Mouse (Mus musculus) c-Kit-negative CD71-positive TER-119-positive erythroid progenitor cells, embryonic 14.5 days (primary cell): ENCODE measurements around the gene Slain2.
"Not testable (repeated sequence)": the region's sequence is repeated elsewhere in the genome, so short reads cannot be mapped to it uniquely, and the experiment has no call there.

Source experiments
- DNase-seq: peaks from one replicate; pipeline ENCODE4 v3.0.0-alpha.2; 2013; ENCODE audit warnings: low read depth, low spot score

Slain2 gene

DNA sequence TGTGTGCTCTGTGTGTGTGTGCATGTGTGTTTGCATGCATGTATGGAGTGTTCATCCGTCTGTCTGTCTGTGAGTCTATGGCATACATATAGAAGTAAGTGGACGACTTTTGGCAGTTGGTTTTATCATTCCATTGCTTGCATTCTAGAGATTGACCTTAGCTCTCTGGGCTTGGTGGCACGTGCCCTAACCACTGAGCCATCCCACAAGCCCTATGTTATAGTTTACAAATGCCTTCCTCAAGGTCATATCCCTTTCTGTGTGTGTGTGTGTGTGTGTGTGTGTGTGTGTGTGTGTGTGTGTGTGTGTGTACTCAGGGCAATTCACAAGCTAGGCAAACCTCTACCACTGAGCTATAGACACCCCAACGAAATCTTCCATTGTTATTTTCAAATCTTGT is 12.2 kb upstream of the Slain2 start:
- DNase-seq: no peak

DNA sequence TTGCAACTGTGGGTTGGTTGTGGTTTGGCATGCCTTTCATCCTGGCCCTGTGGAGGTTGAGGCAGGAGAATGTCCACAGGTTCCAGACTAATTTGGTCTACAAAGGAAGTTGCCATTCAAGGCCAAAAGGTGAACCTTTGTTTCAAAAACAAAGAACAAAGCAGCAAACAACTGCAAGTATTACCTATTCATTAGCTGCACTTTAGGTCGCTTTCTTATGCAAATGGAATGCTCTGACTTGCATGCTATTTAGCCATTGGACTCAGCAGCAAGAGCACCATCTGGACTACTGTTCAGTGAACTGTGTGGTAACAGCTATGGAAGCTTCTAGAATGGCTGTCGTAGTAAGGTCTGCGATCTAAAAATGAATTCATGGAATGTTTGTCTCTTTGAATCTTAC is 11.8 kb upstream of the Slain2 start:
- no peak for DNase-seq

DNA sequence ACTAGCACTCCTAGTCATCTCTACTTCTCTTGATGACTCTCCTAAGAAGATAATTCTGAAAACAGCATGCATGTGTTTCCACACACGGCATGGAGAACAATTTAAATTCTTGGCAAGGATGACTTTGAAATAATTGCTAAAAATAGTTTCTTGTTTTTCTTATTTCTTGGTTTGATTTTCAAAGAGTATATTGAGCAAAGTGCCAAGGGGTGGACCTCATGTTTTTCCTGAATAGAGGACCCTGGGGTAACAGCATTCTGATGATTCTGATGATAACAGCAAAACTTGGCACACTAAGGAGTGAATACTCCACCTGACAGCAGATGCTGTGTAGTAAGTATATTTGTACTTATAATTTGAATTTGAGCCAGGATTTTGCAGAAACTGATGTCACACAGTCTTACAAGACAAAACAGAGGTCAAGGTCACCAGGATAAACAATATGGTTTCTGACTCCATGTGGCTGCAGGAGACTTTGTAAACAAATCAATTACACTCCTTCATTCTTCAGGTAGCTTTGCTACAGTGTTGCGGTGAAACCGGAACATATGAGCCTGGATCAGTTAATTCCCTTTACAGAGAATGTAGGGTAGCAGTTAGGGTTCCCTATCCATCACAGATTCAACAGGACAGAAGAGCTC is 11.1 kb upstream of the Slain2 start:
- DNase-seq: no peak

DNA sequence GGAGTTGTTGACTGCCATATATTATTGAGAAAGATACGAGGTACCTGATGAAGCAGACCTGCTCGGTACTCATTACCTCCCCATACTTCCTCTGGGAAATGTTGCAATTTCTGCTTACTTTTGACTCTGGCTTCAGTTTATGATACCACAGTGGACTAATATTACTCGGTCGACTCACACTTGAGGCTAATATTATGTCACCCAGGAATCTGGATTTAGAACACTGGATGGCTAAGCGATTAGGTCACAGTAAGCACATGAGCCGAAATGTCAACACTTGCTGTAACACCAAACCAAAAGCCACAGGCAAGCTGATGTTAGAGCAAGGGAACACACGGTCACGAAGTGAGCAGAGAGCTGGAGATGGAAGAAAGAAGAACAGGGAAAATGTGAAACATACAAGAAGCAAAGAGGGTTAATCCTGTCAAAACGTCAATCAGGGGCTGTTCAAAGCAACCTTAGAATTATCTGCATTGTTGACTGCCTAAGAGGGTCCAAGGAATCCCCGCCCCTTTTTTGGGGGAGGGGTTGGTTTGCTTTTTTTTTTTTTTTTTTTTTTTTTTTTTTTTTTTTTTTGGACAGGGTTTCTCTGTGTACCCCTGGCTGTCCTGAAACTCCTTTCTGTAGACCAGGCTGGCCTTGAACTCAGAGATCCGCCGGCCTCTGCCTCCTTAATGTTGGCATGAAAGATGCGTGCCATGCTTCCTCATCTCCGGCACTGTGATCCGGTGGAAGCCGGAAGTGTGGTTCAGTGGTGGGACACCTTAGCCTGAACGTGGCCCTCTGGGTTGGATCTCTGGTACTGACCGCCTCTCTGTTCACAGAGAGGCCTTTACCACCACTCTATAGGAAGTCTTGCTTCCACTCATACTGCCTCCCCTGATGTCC is 9.0 kb upstream of the Slain2 start:
- DNase-seq: no peak

DNA sequence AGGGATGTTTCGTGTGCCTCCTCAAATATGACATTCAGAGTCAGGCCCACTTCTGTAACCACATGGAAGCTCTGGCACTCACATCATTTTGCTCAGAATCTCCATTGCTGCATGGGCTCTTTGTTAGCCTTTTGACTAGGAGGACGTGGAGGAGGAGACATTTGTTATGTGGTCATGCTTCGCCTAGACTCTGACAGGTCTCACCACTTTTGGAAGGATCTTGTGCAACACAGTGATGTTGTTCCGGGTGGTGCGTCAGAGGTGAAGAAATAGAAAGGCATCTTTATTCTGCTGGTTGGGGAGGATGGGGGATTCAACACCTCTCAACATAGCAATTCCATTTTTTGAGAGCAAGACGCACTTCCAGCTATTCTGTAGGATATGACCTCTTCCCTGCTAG is 6.7 kb upstream of the Slain2 start:
- no peak for DNase-seq

DNA sequence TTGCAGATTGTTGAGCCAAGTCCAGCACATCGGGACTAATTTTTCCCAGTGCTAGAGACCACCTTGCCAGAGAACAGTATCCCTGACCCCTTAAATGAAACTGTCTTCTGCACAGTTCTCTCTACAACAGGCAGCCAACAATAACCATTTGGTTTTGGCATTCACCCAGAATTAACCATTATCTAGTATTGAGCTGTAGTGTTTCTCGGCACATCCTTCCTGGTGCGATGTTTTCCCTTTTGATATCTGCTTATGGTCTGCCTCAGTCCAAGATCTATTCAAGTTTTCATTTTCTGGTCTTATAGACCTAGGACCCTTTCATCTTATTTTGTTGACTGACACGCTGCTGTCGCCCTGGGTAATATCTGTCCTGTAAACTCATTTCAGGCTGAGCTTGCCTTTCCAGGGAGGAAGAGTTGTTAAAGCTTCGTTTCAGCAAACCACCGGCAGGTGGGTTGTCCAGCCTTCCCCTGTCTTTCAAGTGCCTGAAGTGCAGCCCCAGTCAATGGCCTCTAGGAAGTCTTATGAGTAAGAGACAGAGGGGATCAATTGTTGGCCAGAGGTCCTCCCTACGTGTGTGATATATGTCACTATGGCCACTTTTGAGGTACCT is 5.7 kb upstream of the Slain2 start:
- DNase-seq: no peak

DNA sequence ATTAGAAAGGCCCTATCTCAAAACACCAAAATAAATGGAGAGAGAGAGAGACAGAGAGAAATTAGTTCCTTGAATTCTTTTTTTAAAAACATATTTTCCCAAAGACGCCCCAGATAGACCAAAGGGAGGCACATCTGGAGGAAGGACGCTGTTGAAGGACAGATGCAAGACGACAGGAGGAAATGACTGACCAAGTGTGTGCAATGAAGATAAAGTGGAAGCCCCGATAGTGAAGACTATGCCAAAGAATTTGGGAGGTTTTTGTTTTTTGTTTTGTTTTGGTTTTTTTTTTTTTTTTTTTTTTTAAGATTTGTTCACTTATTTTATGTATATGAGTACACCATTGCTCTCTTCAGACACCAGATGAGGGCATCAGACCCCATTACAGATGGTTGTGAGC is 4.7 kb upstream of the Slain2 start:
- DNase-seq: no peak

DNA sequence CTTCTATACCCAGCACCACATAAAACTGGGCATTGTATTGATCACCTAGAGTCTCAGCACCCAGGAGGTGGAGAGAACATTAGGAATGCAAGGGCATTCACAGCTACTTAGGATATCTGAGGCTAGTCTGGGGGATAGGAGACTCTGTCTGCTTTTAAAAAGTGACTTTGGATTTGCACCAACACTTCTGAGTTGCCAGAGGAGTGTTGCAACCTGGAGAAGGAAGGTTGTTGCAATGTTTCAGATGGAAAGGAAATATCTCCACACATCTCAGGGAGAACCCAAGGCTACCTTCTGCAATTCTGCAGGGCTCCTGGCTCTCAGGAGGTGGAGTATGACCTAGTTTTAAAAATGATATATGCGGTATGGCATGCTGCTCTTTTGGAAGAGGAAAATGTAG is 3.7 kb upstream of the Slain2 start:
- DNase-seq: no peak

DNA sequence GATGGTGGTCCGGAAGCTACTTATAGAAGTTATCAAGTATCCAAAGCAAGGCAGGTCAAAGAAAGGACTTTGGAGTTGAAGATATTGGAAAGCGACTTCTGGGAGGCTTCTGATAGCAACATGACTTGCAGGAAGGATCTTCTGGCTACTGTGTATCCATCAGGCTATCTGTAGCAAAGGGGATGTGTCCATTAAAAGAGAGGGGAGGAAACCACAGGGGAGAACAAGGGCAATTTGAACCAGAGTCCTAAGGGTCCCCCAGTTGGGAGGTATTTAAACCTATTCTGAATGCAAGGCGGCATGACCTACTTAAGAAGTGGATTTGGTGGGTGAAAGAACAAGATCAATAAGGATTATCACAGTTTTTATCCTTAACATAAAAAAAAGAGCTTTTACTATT is 2.8 kb upstream of the Slain2 start:
- DNase-seq: no peak

DNA sequence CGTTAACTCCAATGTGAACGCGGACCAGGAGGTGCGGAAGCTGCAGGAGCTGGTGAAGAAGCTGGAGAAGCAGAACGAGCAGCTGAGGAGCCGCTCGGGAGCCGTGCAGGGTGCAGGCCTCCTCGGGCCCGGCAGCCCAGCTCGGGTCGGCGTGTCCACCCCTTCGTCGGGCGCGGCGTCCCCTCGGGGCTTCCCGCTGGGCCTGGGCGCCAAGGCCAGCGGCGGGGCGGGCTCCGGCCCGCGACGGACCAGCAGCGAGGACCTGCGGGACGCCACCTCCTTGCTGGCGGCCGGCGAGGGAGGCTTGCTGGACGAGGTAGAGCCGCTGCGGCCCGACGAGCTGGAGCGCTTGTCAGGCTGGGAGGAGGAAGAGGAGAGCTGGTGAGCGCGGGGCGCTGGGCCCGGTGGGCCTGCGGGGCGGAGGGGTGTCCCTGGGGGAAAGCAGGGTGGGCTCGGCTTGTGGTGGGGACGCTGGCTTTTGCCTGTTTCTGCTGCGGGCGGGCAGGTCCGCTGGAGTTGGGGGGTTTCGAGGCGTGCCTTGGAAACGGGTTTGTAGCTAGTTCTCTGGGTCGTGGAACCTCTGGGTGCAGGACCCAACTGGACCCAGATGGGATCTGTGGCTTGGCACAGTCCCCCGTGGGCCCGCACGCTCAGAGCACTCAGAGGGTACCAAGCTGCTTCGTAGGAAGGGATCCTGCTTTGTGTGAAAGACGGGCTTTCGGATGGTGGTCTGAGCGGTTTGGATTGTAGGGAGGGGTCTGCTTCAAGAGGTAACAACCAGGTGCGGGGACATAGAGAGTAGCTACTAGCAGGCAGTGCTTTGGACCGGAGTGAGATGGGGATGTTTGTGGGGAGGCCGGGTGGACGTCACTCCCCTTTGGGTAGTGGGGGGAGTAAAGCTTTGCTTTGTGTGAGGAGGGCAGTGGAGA is 793 bp downstream of the Slain2 start:
- DNase-seq: no peak

DNA sequence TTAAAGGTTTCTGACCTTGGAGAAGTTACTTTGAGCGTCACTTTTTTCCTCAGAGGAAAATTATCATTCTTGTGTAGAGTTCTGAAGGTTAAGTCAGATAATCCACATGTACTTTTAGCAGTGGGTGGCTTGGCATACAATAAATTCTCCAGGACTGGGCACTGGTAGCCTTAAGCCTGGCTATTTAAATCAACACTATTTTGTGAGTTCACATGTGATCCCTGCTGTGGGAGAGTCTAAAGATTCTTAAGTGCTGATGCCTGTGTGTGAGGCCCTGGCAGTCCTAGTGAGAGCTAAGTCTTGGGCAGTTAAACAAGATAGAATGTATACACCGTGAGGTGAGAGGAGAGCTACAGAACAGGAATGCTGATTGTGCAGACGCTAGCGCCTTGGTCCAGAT is 1.9 kb downstream of the Slain2 start:
- DNase-seq: no peak

DNA sequence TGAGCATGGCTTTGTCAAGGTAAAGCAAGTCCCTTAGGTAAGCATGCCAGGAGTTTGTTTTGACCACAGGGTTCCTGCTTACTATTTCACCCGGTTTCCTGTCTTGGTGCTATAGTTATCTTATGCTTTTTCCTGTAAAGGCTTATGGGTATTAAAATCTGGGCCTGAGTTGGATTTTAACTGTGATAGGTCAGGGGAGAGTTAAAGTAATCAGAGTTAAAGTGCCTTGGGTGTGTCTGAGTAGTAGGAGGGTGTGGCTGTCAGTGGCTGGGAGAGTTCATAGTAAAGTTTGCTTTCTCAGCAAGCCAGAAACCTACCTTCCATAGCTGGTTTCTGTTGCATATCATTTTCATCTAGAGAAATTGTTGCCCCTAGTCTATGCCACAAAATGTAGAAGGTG is 2.7 kb downstream of the Slain2 start:
- DNase-seq: no peak

DNA sequence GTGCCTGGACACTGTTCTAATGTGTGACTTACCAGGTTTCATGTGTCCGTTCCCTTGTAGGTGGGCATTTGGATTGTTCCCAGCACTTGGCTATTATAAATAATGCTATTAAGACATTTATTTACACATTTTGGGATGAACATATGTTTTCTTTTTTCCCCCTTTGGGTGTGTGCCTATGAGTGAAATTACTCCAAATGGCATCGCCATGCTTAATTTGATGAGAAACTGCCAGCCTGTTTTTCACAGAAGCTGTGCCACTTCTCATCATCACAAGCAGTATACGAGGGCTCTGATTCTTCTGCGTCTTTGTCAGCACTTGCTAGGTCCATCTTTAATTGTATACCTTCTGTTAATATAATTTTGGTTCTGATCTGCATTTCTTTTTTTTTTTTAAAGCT is 6.3 kb downstream of the Slain2 start:
- no peak for DNase-seq

DNA sequence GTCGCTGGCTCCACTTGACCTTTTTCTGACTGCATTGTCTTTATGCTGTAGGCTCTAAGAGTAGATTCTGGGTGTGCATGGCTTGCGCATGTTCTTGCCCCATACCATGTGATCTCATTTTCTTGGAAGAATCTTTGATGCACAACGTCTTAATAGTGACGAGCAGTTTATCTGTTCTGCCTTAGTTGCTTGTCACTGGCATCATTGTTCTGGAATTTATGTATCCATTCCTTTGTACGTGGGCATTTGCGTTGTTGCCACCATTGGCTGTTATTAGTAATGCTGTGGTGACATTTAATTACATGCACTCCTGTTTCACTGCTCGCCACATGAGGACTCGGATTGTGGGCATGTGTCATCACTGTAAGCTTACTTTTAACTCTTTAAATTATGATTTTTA is 7.1 kb downstream of the Slain2 start:
- DNase-seq: no peak

DNA sequence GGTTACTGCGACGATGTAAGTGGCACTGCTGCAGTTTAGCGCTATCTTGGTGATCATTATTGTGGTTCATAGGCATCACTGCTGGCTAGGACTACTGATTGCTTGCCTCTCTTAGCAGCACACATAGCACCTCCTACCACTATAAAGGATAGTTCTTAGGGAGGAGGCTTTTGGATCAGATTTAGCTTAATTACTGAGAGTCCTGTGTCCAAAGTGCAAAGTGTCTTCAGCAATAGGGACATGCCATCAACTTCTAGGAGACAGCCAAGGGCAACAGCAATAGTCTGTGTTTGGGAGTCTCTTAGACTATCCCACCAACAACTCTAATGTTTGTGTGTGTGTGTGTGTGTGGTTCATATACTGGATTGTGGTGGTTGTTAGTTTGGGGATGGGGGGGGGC is 8.7 kb downstream of the Slain2 start:
- DNase-seq: no peak

DNA sequence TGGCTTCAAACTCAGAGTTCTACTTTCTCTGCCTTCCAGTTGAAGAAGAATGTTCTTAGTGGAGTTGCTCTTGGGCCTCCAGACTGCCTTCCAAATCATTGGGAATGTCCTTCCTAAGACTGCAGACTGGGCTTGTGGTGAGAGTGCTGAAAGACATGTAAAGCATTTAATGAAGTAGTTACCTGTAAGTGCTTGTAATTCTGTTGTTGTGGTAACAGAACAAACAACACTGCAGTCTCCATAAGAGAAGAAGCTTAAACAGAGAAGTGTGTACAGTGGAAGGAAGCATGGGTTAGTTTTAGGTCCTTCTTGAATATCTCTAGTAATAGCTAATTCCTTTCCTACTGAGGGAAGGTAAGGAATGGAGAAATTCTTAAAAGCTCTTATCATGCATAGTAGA is 13.0 kb downstream of the Slain2 start:
- DNase-seq: no peak

DNA sequence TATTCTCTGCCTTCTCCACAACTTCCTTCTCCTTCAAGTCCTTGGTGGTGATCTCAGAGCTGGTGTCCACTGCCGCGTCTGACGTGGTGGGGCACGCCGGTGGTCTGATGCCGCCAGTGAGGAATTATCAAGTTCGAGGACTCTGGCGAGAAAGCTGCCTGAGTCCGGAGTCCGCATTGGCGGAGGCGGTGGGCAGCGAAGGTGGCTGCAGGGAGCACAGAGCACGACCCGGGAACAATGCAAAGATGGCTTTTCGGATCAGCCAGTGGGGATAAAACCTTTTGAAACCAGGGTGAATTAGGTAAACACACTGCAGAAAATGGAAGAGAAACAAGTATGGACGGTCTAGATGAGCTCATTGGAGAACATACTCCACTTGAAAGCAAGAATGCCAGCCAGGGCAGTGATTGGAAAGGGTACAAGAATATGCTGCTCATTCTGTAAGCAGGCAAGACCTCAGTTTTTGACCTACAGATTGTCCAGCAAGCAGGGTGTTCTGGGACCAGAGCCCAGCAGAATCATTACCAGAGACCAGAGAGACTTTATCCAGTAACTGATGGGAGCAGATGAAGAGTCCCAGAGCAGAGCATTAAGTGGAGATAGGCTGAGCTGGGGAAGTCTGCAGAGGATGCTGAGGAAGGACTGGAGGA is 19.0 kb downstream of the Slain2 start:
- DNase-seq: no peak

DNA sequence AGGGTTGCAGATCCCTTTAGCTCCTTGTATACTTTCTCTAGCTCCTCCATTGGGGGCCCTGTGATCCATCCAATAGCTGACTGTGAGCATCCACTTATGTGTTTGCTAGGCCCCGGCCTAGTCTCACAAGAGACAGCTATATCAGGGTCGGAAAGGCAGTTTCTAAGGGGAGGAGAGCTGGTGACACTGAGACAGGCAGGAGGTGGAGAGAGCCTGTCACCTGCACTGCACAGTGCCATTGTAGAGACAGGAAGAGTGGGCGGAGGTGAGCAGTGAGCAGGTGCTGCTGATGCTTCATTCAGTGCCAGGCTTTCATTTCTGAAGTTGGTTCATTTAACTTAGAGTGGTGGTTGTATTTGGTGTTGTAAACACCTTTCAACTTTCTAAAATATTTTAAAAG is 24.3 kb downstream of the Slain2 start:
- not testable (repeated sequence) for DNase-seq

DNA sequence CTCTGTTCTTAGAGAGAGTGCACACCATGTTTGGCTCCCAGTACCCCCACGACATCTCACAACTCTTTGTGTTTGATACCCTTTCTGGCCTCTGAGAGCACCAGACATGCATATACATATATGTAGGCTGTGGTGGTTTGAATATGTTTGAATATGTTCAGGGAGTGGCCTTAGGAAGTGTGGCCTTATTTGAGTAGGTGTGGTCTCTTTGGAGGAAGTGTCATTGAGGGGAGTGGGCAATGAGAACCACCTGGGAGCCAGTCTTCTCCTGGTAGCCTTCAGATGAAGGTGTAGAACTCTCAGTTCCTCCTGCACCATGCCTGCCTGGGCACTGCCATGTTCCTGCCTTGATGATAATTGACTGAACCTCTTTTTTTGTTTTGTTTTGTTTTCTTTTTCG is 25.2 kb downstream of the Slain2 start:
- no peak for DNase-seq

DNA sequence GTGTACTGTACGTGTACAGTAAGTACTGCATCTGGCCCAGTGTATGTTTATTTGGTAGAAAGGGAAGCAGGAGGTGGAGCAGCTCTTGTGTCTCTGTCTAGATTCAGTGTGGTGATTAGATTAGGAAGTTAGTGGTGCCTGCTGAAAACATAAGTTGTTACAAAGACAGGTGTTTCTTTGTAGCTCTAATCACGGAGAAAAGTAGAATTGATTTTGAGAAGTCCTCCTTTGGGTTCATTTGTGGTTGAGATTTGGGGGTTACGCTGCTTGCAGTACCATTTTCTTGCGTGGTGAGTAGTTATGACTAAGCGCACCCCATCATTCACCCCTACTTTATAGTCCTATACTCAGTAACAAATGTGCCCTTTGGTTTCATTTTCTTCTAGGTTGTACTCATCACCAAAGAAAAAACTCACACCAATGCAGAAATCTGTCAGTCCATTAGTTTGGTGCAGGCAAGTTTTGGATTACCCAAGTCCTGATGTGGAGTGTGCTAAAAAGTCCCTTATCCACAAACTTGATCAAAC is 26.9 kb downstream of the Slain2 start:
- no peak for DNase-seq

DNA sequence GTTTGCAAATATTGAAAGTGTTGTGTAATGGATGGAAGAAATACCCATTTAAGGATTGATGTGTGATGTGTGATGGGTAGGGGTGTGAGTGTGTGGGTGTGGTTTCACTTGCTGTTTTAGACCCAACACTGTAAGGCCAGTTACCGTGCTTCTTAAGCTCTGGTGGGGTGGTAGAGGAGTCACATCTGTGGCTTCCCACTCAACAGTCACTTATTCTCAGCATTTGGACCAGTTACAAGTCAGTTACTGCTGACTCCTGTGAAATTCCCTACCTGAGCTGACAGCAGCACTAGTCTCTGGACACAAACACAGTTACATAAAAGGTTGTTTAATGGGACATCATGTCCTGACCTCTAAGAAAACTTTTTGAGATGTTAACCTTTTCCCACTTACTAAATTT is 34.0 kb downstream of the Slain2 start:
- no peak for DNase-seq
